Mouse (Mus musculus): ENCODE measurements around the gene Mier2. TPM values are rescaled to one million over a fixed set of nuclear protein-coding genes. Genes with fewer than 3 reads are reported as not detected.

The Mier2 gene
- polyA plus RNA-seq, 1 experiment from 2014 or later: 66.4 TPM

GRCm38 (mm10) chr10:79585136-79585535 lies 30.1 kb upstream of the Mier2 start:
- Histone ChIP-seq H3K27ac (no peak overlapping the region), H3K9me3 (no peaks in the 10 kb centered on the region), H3K27me3 (no peaks in the 10 kb centered on the region), H3K4me3 (no peak overlapping the region), H3K36me3 (no peaks in the 10 kb centered on the region), H3K9ac (no peak overlapping the region), H3K4me1 (no peaks in the 10 kb centered on the region), H3K4me2 (no peak overlapping the region)
- ATAC-seq (ENCODE audit: insufficient number of reproducible peaks, low FRiP score, low TSS enrichment, low read depth): 0 out of 2 replicates have a peak, but pooled peaks have one; percentile 27
- WGBS: 92% methylated on average over 6 of the region's 6 CpGs

GRCm38 (mm10) chr10:79584426-79584825 lies 29.4 kb upstream of the Mier2 start:
- 82% methylated on average over 9 of the region's 9 CpGs for WGBS
- H3K9ac ChIP-seq: no peak overlapping the region
- no peaks in the 10 kb centered on the region for H3K36me3 ChIP-seq
- no peak overlapping the region for H3K4me2 ChIP-seq
- no peak overlapping the region for H3K27ac ChIP-seq
- no peak for ATAC-seq (ENCODE audit: insufficient number of reproducible peaks, low FRiP score, low TSS enrichment, low read depth)
- no peaks in the 10 kb centered on the region for H3K4me1 ChIP-seq
- H3K9me3 ChIP-seq: no peaks in the 10 kb centered on the region
- H3K4me3 ChIP-seq: no peak overlapping the region
- H3K27me3 ChIP-seq: no peaks in the 10 kb centered on the region

GRCm38 (mm10) chr10:79584021-79584420 lies 29.0 kb upstream of the Mier2 start:
- no peak for ATAC-seq (ENCODE audit: insufficient number of reproducible peaks, low FRiP score, low TSS enrichment, low read depth)
- H3K4me2 ChIP-seq: no peak overlapping the region
- no peaks in the 10 kb centered on the region for H3K27me3 ChIP-seq
- WGBS: 54% methylated on average over 7 of the region's 7 CpGs
- no peaks in the 10 kb centered on the region for H3K36me3 ChIP-seq
- H3K4me1 ChIP-seq: no peaks in the 10 kb centered on the region
- H3K9me3 ChIP-seq: no peaks in the 10 kb centered on the region
- no peak overlapping the region for H3K27ac ChIP-seq
- no peak overlapping the region for H3K4me3 ChIP-seq
- H3K9ac ChIP-seq: no peak overlapping the region

- Histone ChIP-seq H3K4me2 (no peak overlapping the region), H3K4me3 (no peak overlapping the region), H3K27me3 (peaks cover 9% of the 10 kb centered on the region; the same call in 1 of the 2 replicates), H3K9me3 (no peaks in the 10 kb centered on the region), H3K36me3 (no peaks in the 10 kb centered on the region), H3K27ac (no peak overlapping the region), H3K4me1 (no peaks in the 10 kb centered on the region), H3K9ac (no peak overlapping the region)
- WGBS: 82% methylated on average over 8 of the region's 8 CpGs
- no peak for ATAC-seq (ENCODE audit: insufficient number of reproducible peaks, low FRiP score, low TSS enrichment, low read depth)
These were observed 26.5 kb upstream of the Mier2 start for GRCm38 (mm10) chr10:79581501-79581900.

GRCm38 (mm10) chr10:79580811-79581210 lies 25.8 kb upstream of the Mier2 start:
- Histone ChIP-seq H3K4me3 (no peak overlapping the region), H3K36me3 (no peaks in the 10 kb centered on the region), H3K27me3 (peaks cover 9% of the 10 kb centered on the region; the same call in 1 of the 2 replicates), H3K9me3 (no peaks in the 10 kb centered on the region), H3K9ac (no peak overlapping the region), H3K27ac (no peak overlapping the region), H3K4me1 (no peaks in the 10 kb centered on the region), H3K4me2 (no peak overlapping the region)
- 42% methylated on average over 6 of the region's 6 CpGs for WGBS
- ATAC-seq (ENCODE audit: insufficient number of reproducible peaks, low FRiP score, low TSS enrichment, low read depth): no peak

- 70% methylated on average over 7 of the region's 7 CpGs for WGBS
- H3K27me3 ChIP-seq: peaks cover 9% of the 10 kb centered on the region; the same call in 1 of the 2 replicates
These were observed 25.4 kb upstream of the Mier2 start for GRCm38 (mm10) chr10:79580356-79580755.

GRCm38 (mm10) chr10:79579781-79580180 lies 24.8 kb upstream of the Mier2 start:
- H3K27ac ChIP-seq: no peak overlapping the region
- H3K36me3 ChIP-seq: no peaks in the 10 kb centered on the region
- 76% methylated on average over 12 of the region's 12 CpGs for WGBS
- no peak overlapping the region for H3K4me3 ChIP-seq
- no peaks in the 10 kb centered on the region for H3K9me3 ChIP-seq
- no peak overlapping the region for H3K4me2 ChIP-seq
- H3K4me1 ChIP-seq: no peaks in the 10 kb centered on the region
- H3K9ac ChIP-seq: no peak overlapping the region
- H3K27me3 ChIP-seq: peaks cover 9% of the 10 kb centered on the region; the same call in 1 of the 2 replicates
- ATAC-seq (ENCODE audit: insufficient number of reproducible peaks, low FRiP score, low TSS enrichment, low read depth): no peak

More at GRCm38 (mm10) chr10:79580356-79580755, 25.4 kb upstream of the Mier2 start:
- H3K4me3 ChIP-seq: no peak overlapping the region
- no peaks in the 10 kb centered on the region for H3K4me1 ChIP-seq
- H3K4me2 ChIP-seq: no peak overlapping the region
- H3K36me3 ChIP-seq: no peaks in the 10 kb centered on the region
- no peaks in the 10 kb centered on the region for H3K9me3 ChIP-seq
- H3K27ac ChIP-seq: no peak overlapping the region
- ATAC-seq (ENCODE audit: insufficient number of reproducible peaks, low FRiP score, low TSS enrichment, low read depth): no peak
- no peak overlapping the region for H3K9ac ChIP-seq

- no peak overlapping the region for H3K9ac ChIP-seq
- 72% methylated on average over 7 of the region's 7 CpGs for WGBS
- no peak overlapping the region for H3K4me3 ChIP-seq
- no peaks in the 10 kb centered on the region for H3K4me1 ChIP-seq
- H3K27ac ChIP-seq: no peak overlapping the region
- no peaks in the 10 kb centered on the region for H3K9me3 ChIP-seq
- H3K36me3 ChIP-seq: no peaks in the 10 kb centered on the region
- peaks cover 9% of the 10 kb centered on the region; the same call in 1 of the 2 replicates for H3K27me3 ChIP-seq
- H3K4me2 ChIP-seq: no peak overlapping the region
- no peak for ATAC-seq (ENCODE audit: insufficient number of reproducible peaks, low FRiP score, low TSS enrichment, low read depth)
These were observed 23.9 kb upstream of the Mier2 start for GRCm38 (mm10) chr10:79578891-79579290.

GRCm38 (mm10) chr10:79578276-79578675 lies 23.3 kb upstream of the Mier2 start:
- no peak overlapping the region for H3K27ac ChIP-seq
- no peaks in the 10 kb centered on the region for H3K4me1 ChIP-seq
- ATAC-seq (ENCODE audit: insufficient number of reproducible peaks, low FRiP score, low TSS enrichment, low read depth): no peak
- peaks cover 9% of the 10 kb centered on the region; the same call in 1 of the 2 replicates for H3K27me3 ChIP-seq
- 49% methylated on average over 9 of the region's 9 CpGs for WGBS
- H3K9ac ChIP-seq: no peak overlapping the region
- no peaks in the 10 kb centered on the region for H3K9me3 ChIP-seq
- no peak overlapping the region for H3K4me2 ChIP-seq
- no peaks in the 10 kb centered on the region for H3K36me3 ChIP-seq
- H3K4me3 ChIP-seq: no peak overlapping the region

GRCm38 (mm10) chr10:79577376-79577775 lies 22.4 kb upstream of the Mier2 start:
- WGBS: 78% methylated on average over 4 of the region's 4 CpGs
- no peak overlapping the region for H3K9ac ChIP-seq
- H3K27ac ChIP-seq: no peak overlapping the region
- no peaks in the 10 kb centered on the region for H3K36me3 ChIP-seq
- H3K4me2 ChIP-seq: no peak overlapping the region
- no peaks in the 10 kb centered on the region for H3K9me3 ChIP-seq
- peaks cover 9% of the 10 kb centered on the region; the same call in 1 of the 2 replicates for H3K27me3 ChIP-seq
- no peak for ATAC-seq (ENCODE audit: insufficient number of reproducible peaks, low FRiP score, low TSS enrichment, low read depth)
- no peaks in the 10 kb centered on the region for H3K4me1 ChIP-seq
- no peak overlapping the region for H3K4me3 ChIP-seq

- H3K27ac ChIP-seq: no peak overlapping the region
- H3K4me2 ChIP-seq: no peak overlapping the region
- H3K27me3 ChIP-seq: peaks cover 9% of the 10 kb centered on the region; the same call in 1 of the 2 replicates
- ATAC-seq (ENCODE audit: insufficient number of reproducible peaks, low FRiP score, low TSS enrichment, low read depth): no peak
- no peaks in the 10 kb centered on the region for H3K4me1 ChIP-seq
- H3K4me3 ChIP-seq: no peak overlapping the region
- 76% methylated on average over 6 of the region's 6 CpGs for WGBS
- H3K9me3 ChIP-seq: no peaks in the 10 kb centered on the region
- H3K36me3 ChIP-seq: no peaks in the 10 kb centered on the region
- no peak overlapping the region for H3K9ac ChIP-seq
These were observed 20.8 kb upstream of the Mier2 start for GRCm38 (mm10) chr10:79575754-79576153.

GRCm38 (mm10) chr10:79574796-79575195 lies 19.8 kb upstream of the Mier2 start:
- Histone ChIP-seq H3K4me1 (no peaks in the 10 kb centered on the region), H3K9ac (no peak overlapping the region), H3K4me3 (no peak overlapping the region), H3K36me3 (no peaks in the 10 kb centered on the region), H3K27me3 (peaks cover 9% of the 10 kb centered on the region; the same call in 1 of the 2 replicates), H3K4me2 (no peak overlapping the region), H3K27ac (no peak overlapping the region), H3K9me3 (no peaks in the 10 kb centered on the region)
- no peak for ATAC-seq (ENCODE audit: insufficient number of reproducible peaks, low FRiP score, low TSS enrichment, low read depth)
- WGBS: 85% methylated on average over 6 of the region's 6 CpGs

- ATAC-seq (ENCODE audit: insufficient number of reproducible peaks, low FRiP score, low TSS enrichment, low read depth): no peak
These were observed 19.4 kb upstream of the Mier2 start for GRCm38 (mm10) chr10:79574350-79574749.

More at GRCm38 (mm10) chr10:79574350-79574749, 19.4 kb upstream of the Mier2 start:
- peaks cover 9% of the 10 kb centered on the region; the same call in 1 of the 2 replicates for H3K27me3 ChIP-seq
- H3K27ac ChIP-seq: no peak overlapping the region
- no peak overlapping the region for H3K9ac ChIP-seq
- no peak overlapping the region for H3K4me2 ChIP-seq
- 80% methylated on average over 8 of the region's 8 CpGs for WGBS
- no peaks in the 10 kb centered on the region for H3K36me3 ChIP-seq
- no peak overlapping the region for H3K4me3 ChIP-seq
- no peaks in the 10 kb centered on the region for H3K4me1 ChIP-seq
- no peaks in the 10 kb centered on the region for H3K9me3 ChIP-seq
